Mouse (Mus musculus): ENCODE data around the gene Arhgap18.

Gene Arhgap18

DNA sequence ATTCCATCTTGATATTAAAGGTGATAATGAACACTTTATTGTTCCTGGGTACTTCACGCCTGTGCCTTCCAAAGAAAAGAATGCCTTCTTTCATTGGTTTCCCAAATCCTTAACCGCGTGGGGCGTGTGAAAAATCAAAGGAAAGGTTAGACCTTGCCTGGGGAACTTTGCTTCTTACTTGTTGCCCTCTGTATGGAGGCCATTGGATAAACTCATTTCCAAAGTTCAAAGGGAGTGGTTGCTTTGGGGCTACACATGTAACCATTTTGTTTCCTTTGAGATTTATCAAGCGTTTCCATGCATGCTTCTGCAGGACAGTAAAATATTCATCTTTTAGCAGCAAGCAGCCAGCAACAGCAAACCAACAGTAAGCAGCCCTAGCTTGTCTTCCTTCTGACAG, 20.3 kb downstream of the Arhgap18 start:
- intact Hi-C loops (cut with DNase I), result no loop called here

DNA sequence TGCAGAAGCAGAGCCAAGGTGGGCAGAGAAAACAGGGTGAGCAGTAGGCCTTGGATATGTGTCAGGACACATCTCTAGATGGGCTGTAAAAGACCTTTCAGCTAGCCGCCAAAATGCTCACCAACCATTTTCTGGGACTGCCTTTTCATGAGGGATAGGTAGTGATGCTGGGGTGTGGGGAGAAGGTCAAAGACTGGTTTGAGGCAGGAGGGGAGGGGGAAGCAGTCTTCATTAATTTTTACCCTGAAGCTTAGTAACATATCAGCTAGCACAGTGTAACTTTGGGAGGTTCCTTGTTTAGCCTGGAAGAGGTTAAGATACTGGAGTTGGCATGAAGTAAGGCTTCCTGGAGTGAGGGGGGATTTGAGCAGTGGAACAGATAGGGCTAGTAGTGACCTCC, 21.0 kb downstream of the Arhgap18 start:
- intact Hi-C loops (cut with DNase I), result no loop called here

DNA sequence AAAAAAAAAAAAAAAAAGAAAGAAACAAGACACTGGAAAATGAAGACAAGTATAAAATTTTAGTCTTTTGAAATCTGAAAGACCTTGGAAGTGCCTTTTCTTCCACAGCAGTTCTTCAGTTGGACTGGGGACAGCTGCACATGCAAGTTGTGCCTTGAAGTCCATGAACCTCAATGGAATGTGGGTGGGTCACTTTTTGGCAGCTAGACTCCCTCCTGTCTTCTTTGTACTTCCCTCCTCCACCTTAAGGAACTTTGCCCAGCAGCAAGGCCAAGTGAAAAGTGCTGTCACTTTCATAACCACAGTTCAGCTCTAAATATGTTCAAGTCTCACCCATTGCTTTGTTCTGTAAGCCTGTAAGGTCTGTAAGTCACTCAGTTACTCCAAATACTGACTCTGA, 23.2 kb downstream of the Arhgap18 start:
- intact Hi-C loops (cut with DNase I), result no loop called here

DNA sequence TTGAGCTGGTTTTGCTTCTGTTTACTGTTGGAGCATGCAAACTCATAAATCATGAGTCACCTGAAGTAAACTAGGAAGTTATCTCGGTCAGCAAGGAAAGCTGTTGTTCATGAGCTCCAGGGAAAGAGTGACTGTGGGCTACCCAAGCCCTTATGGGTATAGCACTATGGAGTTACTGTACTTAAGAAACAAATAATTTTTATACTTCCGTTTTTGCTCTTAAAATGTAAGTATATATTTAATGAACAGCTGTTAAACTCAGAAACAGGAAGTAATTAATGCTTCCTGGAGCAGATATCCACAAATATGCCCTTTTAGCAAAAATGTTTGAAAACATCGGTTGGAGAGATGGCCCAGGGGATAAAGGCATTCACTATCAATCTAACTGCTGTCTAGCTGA, 27.4 kb downstream of the Arhgap18 start:
- intact Hi-C loops (cut with DNase I), result no loop called here

DNA sequence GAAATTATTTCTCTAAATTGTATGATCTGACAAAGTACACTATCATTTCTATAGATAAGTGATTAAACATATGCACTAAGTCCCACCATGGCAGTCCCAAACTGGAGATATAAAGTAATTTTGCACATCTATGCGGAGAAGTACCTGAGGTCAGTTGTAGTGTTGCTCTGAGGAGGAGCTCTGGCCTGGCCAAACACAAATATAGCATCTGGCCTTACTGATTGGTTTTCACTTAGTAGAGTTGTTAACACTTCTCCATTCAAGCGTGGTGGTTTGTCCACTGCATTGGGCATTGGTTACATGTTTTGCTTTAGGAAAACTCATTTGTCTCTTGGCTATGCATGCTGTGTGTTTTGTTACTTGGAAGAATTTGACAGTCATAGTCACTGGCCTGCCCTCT, 36.5 kb downstream of the Arhgap18 start:
- intact Hi-C loops (cut with DNase I), result no loop called here

DNA sequence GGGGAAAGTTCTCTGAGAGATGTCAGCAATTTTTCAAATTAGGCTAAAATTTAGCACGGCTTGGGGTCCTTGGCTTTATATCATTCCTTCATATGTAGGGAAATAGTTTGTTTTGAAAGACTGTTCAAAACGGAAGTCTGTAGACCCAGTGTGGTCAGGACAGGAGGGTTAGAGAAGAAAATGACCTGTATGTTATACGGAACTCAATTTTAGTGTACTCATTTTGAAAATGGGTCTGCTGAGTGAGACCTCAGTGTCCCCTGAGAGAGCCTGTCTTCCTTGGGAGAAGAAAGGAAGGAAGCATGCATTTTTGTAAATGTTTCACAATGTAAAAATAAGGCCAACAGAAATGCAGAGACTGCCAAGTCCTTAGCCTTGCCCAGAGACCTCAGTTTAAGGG, 38.6 kb downstream of the Arhgap18 start:
- intact Hi-C loops (cut with DNase I), result no loop called here

DNA sequence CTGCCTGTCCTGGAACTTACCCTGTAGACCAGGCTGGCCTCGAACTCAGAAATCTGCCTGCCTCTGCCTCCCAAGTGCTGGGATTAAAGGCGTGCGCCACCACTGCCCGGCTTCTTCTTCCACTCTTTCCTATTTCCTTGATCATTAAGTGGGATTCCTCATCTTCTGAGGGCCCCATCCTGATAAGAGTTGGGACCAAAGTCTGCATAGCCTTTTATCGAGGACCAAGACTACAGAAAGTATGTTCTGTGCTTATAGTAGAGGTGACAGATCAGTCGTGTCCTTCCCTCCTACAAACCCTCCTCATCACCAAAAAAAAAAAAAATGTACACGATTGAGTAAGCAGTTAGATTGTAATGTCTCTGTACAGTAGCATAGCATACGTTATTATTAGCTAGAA, 39.8 kb downstream of the Arhgap18 start:
- intact Hi-C loops (cut with DNase I), result no loop called here

DNA sequence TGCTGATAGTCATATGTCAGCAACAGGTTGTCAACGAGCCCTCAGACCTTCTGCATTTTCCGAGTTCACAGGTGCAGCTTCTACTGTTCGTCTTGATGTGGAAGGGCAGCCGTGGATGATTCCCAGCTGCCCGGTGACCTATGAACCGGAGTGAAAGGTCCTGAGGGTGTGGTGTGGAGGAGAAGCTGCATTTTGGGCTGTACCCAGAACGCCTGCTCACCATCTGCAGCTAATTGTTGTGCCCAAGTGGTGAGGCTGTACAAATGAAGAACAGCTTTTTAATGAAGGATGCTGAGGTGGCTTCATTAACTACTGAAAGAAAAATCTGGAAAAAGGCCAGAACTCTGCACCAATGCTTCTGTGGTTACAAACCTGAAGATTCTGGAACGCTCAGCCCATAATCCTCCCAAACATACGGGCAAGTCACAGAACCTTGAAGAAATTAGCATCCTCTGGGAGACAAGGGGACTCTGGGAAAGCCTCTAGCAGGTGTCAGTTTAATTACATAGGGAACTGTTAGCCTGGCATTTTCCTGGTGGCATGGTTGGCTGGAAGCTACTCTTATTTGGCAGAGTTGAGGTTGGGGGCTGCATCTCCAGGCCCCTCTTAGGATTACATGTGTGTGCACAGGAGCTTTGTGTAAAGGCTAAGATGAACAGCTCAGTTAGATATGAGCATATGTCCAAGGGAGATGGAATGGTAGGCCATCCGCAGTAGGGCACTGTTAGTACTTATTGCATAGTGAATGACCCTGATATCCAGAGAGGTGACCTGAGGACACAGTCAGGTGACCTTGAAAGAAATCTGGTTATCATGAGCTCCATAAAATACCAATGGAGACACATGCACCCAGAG, 43.4 kb downstream of the Arhgap18 start:
- intact Hi-C loops (cut with DNase I), result no loop called here

DNA sequence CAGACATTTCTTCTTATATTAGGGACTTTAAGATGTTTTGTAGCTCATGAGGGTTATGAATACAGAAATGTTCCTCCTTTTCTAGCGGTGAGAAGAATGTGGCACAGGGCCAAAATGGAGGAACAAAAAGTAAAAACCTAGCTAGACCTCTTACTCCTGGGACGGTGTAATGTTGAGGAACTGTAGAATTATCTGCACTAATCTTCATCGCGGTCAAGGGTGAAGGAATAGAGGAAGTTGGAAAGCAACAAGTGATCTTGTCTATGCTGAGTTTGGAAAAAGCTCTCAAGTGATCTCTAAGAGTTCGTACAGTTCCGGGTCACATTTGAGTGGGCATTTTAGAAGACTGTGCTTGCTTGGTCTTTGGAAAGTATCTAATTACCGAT, 44.1 kb downstream of the Arhgap18 start:
- intact Hi-C loops (cut with DNase I), result no loop called here

DNA sequence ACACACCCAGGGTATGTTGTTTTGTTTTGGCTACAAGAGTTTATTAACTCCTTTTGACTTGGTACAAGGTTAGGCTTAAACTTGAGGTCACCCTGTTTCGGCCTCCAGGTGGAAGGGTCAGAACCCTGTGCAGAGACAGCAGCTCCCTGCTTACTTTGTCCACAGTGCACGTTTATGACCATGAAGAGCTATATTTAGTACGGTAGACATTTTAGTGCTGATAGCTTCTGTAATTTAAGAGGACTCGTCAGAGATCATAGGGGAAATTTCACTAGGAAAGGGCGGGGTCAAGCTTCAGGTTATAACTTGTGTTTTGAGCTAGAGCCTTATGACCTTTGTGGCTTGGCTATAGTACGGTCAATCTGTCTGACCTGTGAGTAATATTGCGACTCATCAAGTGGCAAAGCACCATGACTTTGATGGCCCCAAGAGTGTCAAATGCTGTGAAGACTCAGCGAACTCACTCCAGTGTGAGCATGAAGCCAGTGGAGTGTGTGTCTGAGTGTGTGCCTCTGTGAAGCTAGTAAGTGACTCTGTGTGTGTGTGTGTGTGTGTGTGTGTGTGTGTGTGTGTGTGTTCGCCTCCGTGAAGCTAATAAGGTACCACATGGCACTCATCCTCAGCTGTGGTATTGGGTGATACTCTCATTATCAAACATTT, 45.7 kb downstream of the Arhgap18 start:
- intact Hi-C loops (cut with DNase I), result no loop called here

DNA sequence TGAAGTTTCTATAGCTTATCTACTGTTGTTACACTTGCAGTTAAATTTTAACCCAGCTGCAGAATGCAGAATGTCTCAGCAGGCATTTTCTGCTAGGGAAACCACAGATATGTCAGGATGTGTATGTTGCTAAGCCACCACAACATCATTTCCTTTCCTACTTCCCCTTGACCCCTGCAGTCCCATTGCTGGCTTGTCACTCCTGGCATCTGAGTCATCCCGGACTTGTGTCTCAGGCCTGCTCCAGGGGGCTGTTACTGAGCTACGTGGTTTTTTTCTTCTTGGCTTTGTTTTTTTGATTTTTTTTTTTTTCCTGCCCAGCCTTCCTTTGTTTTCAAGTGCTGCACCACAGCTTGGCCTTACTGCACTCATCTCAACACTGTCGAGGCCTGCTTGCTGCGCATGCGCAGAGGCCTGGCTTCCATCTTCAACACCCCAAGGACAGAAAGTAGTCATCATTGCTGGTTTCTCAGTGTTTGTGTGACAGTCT, 46.4 kb downstream of the Arhgap18 start:
- intact Hi-C loops (cut with DNase I), result no loop called here

DNA sequence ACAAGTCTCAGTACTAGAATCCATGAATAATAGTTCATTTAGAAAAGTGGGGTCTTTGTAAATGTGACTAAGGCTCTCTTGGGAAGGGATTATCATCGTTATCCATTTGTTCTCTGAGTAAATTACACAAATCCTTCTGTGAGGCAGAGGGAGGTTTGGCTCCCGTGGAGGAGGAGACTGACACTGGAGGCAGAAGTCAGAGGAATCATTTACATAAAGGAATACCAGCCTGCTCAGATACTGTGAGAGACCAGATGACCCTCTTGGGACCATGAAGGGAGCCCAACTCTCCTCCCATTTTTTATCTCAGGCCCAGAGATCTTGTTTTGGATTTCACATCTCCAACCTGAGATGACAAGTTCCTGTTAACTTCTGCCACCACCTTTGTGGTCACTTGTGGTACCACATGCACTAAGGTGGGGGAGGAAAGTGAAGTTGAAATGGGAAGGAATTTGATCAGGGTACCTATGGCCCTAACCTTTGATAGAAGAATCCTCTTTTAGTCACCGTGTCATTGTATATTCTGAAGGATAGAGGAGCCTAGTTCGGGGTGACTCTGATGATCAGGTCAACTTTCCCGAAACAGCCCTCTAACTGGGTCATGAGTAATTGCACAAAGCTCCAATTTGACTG, 51.2 kb downstream of the Arhgap18 start:
- intact Hi-C loops (cut with DNase I), result no loop called here

DNA sequence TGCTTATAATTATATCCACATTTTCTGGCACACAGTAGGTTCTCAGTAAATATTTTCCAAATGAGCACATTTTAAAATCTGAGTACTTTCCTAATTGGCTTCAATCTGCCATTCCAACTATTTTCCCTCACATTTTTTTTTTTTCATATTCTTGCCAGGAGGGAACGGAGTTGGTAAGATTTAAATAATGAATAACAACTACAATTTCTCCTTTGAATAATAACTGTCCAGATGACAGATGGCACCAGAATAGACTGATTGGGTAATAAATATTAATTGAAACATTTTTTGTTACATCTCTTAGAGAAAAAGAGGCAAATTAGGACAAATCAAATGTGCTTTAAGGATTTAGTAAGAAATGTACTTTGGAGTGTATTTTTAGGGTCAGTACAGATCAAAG, 51.8 kb downstream of the Arhgap18 start:
- intact Hi-C loops (cut with DNase I), result no loop called here

DNA sequence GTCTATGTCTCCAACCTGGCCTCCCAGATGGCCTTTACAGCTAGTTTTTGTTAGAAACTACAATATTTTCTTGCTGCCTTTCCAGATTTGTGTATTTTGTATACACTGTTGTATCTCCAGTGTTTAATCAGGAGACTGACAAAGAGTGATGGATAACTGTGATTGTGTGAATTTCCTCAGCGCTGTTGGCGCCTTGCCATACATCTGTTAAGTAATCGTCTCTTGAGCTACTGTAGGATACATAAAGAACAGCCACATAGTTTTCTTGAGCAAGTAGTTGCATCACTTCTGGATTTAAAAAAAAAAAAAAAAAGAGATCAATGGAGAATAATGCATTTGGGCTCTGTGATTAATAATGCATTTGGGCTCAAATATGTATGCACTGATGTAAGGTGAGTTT, 52.9 kb downstream of the Arhgap18 start:
- intact Hi-C loops (cut with DNase I), result no loop called here

DNA sequence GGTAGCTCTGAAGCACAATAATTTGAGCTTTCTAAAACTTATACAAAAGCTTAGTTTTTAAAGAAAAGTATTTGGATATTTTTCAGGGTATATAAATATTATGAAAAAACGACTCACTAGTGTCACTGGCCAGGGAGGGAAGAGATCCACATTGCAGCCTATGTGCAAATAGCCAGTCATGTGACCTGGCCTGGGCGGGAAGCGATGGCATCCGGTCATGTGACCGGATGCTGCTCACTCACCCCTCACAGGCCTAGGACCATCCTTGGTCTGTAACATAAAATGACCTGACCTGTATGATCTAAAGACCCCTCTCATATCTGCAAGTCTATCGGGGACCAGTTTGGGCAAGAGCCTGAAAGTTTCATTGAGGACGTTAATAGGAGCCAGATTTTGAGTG, 56.8 kb downstream of the Arhgap18 start:
- intact Hi-C loops (cut with DNase I), result no loop called here

DNA sequence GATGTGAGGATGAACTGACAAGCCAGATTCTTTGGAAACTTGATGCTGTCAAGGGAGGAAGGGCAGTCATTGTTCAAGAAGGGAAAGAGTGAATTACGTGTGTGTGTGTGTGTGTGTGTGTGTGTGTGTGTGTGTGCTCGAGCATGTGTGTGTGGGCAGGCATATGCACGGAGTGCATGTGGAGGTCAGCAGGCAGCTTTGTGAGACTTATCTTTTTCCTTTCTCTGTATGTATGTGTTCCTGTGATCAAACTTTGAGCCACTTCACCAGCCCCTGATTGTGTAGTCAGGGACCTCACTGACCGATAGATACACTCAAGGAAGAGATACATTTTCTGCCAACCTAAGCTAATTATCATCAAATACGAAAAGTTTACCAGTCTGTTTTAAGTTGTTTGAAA, 57.6 kb downstream of the Arhgap18 start:
- intact Hi-C loops (cut with DNase I), result no loop called here

DNA sequence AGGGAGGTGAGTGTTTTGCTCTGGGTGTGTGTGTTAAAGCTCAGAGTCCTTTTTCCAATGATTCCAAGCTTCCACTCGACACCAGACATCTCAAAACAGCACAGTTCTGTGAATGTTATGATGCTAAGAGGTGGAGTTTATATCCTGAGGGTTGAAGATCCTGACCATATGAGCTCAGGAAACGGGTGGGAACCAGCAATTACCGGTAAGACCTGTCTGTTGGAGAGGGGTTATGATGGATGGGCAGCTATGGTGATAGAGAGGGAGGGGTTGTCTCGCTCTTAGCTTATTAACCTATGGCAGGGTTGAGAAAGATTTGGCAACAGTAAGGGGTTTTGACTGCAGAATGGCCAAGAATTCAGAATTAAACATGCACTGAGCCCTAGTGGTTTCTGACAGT, 58.1 kb downstream of the Arhgap18 start:
- intact Hi-C loops (cut with DNase I), result no loop called here

DNA sequence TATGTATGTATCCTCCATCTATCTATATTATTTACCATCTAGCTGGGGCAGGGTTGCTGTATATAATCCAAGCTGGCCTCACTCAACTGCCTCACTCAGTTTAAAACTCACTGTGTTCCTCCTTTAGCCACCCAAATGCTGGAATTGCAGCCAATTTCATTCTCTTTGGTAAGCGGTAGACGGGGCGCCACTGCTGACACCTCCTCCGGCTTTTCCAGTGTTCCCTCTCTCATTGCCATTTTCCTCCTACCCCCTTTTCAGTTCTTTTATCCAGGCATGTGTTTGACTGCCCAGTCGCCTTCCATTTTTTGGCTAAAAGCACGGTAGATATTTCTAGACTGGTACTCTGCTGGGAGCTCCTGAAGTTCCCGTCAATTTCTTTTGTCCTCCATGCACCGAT, 62.4 kb downstream of the Arhgap18 start:
- intact Hi-C loops (cut with DNase I), result no loop called here

DNA sequence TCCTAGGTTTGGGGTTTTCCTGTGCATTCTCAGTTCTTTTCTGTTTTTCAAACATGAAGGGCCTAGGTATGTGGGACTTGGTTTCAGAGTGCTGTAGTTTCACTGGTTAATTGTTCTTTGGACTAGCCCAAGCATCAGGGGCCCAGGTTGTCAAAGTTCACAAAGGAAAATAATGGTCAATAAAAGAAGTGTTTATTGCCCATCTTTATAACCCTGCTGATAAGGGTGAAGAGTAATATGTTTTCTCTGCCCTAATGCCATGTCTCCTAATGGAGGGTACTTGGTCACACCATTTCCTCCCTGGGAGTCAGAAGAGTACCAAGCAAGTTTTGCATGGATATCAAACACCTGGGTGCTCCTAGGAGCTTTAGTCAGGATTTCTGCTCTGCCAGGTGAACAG, 67.1 kb downstream of the Arhgap18 start:
- intact Hi-C loops (cut with DNase I), result no loop called here

DNA sequence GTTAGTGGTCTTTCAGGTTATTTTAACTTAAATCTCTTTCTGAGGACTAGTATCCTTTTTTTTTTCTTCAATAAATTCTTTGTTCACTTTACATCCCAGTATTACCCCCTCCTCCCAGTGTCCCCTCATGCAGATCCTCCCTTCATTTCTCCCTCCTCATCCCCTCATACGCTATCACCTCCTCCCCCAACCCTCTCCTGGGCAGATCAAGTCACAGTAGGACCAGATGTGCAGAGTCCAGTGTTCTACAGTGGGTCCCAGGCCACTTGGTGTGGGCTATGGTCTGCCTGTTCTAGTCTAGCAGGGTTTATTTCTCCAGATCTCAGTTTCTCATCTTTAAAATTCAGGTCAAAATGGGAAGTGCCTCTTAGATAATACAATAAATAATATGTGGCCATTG, 67.7 kb downstream of the Arhgap18 start:
- intact Hi-C loops (cut with DNase I), result no loop called here

DNA sequence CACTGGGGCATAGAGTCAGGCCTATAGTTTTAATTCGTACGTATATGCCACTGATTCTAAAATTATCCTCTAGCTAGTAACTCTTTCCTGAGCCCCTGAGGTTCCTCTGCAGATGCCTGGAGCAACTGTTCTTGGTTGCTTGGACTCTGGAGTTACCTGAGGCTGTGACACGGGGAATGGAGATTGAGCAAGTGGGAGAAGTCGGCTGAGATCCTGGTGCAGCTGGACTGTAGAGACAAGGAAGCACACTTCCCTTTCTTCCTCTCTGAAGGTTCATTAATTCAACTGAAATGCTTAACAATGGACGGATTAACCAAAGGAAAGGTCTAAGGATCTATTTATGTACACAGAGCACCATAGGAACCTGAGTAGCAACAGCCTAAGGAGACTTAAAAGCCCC, 70.8 kb downstream of the Arhgap18 start:
- intact Hi-C loops (cut with DNase I), result no loop called here

DNA sequence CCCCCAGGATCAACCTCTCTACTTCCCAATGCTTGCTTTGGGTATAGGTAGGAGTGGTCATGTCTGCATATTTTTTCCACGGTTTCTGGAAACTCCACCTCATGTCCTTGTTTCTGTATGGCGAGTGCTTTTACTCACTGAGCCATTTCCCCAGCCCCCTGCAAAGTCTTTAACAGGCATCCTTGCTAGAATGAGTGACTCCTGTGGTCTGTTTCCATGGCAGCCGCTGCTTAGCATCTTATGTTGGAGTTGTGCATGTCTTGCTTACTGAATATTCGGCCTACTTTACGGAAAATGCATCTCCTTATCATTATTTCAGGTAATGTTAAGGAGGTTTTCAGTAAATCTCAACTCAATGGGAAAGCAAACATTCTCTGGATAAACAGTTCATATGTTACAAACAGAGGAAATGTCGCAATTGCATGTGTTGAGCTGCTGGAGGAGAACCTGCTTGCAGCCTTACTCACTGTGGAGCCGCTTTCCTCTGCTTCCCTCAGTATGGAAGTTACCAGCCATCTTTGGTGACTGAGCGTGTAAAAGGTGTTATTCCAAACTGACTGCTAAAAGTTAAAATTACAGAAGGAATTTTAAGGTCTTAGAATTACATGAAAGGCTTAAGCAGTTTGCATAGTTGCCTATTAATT, 72.1 kb downstream of the Arhgap18 start:
- intact Hi-C loops (cut with DNase I), result no loop called here

Data from adrenal gland (tissue).